Mouse (Mus musculus) retina, postnatal 1 day (tissue): ENCODE measurements around the gene Ffar4.
A peak's percentile ranks its signal among the peaks of the same experiment; 100 is the strongest.

Experiments used
- DNase-seq: peaks from one replicate; pipeline ENCODE4 v3.0.0-alpha.2; 2012

The Ffar4 gene

GRCm38 (mm10) chr19:38109506-38110242, 12.8 kb downstream of the Ffar4 start:
- DNase-seq = no peak

DNA sequence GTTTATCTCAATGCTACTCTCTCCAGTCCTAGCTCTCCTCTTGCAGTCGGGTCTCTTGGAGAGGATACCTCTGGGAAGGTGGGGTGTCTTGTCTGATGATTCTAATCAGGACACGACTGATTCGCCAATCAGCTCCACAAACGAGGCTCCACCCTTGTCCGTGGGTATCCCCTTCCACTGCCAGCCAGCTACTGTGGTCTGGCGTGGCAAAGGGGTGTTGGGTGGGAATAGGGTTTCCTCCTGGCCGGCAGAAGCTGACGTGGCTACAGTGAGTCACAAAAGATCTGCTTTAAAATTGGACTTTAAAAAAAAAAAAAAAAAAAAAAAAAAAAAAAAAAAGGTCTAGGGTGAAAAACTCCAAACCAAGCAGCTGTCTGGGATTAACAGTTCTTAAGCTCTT, 14.2 kb downstream of the Ffar4 start:
- DNase-seq = no peak

- DNase-seq = peak; percentile 21
Measured at GRCm38 (mm10) chr19:38112575-38112974, 15.7 kb downstream of the Ffar4 start.

GRCm38 (mm10) chr19:38114834-38115491, 18.1 kb downstream of the Ffar4 start:
- DNase-seq = no peak

GRCm38 (mm10) chr19:38120123-38120760, 23.4 kb downstream of the Ffar4 start:
- no peak for DNase-seq

DNA sequence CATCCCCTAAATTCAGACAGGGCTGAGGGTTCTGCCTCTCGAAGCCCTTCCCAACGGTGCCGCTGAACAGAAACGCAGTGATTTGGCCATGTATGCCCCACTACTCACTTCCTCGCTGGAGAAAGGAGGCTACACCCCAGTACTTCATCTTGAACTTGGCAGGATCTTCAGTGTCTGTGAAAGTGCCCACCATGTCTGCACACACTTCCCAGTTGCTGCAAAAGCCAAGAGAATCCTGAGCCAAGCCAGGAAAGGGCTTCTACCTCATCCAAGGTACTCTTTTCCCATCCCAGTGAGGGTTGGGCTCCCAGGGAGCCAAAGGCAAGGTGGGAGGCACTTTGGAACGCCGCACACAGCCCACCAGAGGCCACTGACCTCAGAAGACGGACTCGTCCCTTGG, 27.1 kb downstream of the Ffar4 start:
- DNase-seq = no peak

GRCm38 (mm10) chr19:38124401-38125218, 27.7 kb downstream of the Ffar4 start:
- DNase-seq = peak; percentile 75

DNA sequence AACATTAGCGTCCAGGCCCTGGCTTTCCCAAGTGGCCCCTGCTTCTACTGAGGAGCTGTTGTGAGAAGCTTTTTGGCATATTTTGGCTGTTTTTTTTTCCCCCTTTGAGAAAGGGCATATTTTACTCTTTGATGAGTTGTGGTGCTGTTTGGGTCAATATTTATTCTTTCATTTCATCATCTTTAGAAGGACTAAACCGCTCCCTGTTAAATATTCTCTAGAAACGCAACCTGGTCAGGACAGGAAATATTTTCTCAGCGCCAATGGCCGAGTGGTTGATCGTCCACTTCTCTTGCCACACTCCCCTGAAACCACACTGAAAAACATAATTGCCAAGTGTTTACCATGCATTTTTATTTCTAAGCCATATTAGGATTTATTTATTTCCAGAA, 28.3 kb downstream of the Ffar4 start, which contains the start of gene Rbp4:
TSS of gene Rbp4 (minus strand) at position 63 of the 392 bp plus-strand sequence.
- no peak for DNase-seq

DNA sequence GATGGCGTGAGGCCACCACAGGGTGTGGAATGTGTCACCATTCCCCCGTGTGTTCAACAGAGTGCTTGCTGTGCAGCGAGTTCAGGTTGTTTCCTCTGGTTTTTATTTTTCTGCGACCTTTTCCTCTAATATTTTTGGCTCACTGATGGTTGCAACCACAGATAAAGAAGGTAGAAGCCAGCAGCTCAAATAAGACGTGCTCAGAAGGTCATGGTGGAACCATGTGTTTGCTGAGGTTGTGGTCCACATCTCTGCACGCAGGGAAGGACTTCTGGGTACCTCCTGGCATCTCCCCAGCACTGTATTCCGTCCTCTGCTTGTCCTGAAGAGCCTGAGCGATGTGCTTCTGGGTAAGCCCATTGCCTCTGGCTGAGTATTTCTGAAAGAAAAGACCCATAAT, 29.8 kb downstream of the Ffar4 start:
- no peak for DNase-seq

DNA sequence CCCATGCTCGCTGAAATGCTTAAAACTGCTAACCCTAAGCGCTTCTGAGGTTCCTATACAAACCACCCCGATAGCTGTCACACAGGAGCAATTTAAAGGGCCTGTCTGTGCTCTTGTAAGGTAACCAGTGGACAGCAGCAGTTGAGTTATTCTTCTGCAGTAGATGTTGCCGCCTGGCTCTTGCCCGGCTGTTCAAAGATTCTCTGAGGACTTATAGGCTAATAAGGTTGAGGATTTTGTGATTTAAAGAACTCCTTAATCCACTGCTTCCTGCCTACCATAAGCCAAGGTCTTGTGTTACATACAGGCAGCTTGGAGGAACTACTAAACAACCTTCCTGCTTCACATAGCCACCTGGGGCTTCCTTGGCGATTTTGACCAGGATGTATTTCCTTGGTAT, 35.6 kb downstream of the Ffar4 start, which contains the start of gene Pde6c:
TSS of gene Pde6c (plus strand) at position 301 of the 400 bp plus-strand sequence.
- peak; percentile 23 for DNase-seq

- peak; percentile 37 for DNase-seq
Measured at GRCm38 (mm10) chr19:38133986-38134385, 37.1 kb downstream of the Ffar4 start.

DNA sequence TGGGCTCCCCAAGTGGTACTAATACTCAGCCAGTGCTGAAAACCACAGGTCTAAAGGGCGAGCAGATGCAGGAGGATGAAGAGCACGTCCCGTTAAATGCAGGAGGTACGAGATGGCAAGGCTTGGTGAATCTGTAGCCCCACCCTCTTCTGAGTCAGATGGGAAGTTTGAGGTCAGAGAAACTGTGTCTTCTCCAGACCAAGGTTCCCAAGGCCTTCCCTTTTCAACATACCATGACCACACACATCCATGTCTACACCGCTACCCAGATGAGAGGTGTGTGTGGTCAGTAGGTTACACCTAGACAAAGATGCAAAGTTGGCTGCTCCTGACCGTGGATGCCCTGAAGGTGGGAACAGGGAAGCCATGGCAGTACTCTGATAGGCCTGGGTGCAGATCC, 37.9 kb downstream of the Ffar4 start:
- no peak for DNase-seq

DNA sequence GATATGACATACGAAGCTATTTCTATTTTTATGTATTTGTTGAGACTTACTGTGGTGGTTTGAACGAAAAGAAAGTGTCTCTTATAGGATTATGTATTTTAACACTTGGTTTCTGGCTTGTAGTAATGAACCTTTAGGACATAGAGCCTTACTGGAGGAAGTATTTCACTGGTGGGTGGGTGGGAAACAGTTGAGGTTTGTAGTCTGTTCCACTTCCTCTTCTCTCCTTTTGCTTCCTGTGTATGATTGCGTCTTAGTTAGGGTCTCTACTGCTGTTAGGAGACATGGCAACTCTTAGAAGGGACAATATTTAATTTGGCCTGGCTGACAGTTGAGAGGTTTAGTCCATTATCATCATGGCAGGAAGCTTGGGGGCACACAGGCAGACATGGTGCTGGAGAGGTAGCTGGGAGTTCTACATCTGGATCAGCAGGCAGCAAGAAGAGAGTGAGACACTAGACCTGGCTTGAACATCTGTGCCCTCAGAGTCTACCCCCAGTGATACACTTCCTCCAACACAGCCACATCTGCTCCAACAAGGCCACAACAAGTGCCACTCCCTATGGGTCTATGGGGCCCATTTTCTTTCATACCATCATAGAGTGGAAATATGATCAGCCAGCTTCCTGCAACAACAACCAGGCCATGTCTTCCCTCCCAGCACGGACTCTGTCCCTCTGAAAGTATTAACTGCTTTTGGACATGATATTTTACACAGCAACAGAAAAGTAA, 46.8 kb downstream of the Ffar4 start:
- DNase-seq = no peak

GRCm38 (mm10) chr19:38156243-38156642, 59.4 kb downstream of the Ffar4 start:
- DNase-seq = no peak

DNA sequence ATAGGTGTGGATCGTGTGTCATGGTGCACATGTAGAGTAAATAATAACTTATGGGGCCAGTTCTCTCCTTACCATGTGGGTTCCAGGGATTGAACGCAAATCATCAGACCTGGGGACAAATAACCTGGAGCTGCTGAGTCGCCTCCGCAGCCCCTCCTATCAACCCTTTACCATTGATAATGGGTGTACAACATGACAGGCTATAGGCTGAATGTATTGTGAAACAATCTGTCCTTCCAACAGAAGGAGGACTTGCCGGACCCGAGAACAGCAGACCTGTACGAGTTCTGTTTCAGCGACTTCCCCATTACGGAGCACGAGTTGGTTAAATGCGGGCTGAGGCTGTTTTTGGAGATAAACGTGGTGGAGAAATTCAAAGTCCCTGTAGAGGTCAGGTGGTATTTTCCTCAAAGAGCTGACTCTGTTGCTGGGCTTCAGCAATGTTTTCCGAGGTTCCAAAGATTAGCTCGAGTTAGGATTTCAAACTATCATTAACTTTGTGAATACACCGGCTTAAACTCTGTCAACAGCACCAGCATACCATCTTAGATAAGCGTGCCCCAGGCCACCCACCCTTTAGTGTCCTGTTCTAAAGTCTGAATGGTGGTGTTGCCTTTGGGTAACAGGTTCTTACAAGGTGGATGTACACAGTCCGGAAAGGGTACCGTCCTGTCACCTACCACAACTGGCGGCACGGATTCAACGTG, 64.9 kb downstream of the Ffar4 start:
- no peak for DNase-seq
